Mouse (Mus musculus) T-helper 1 cell (primary cell): ENCODE results near the gene Zbp1.

Source experiments
- in situ Hi-C: fragments of 300-600 bp; cut with MboI, MseI; formaldehyde crosslinking; loops from one replicate; pipeline ENCODE4 v1.15.1; 2025; ENCODE audit warnings: high pct_unique_total_duplicates

The Zbp1 gene

DNA sequence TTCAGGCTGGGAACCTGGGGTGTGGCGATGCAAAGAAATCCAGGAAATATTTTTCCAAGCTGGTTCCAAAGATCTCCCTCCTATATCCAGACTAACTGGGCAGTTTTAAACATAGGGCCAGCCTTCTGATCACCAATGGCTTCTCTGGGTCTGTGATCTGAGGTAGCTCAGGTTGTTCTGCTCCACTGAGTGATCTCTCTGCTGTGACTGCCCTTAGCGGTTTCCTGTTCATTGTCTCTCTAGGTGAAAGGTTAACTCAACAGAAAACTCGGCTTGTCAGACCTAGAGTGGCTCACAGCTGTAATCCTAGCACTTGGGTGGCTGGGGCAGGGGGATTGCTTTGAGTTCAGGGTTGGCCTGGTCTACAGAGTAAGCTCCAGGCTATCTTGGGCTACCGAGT lies 61.3 kb downstream of the Zbp1 start:
- in situ Hi-C loops, result no loop called here

- in situ Hi-C loops, result no loop called here
These were observed 61.8 kb downstream of the Zbp1 start for GRCm38 (mm10) chr2:173156923-173157322.
